Mouse (Mus musculus): ENCODE data around the gene Cacybp.
A peak's percentile ranks its signal among the peaks of the same experiment; 100 is the strongest.

Gene Cacybp

DNA sequence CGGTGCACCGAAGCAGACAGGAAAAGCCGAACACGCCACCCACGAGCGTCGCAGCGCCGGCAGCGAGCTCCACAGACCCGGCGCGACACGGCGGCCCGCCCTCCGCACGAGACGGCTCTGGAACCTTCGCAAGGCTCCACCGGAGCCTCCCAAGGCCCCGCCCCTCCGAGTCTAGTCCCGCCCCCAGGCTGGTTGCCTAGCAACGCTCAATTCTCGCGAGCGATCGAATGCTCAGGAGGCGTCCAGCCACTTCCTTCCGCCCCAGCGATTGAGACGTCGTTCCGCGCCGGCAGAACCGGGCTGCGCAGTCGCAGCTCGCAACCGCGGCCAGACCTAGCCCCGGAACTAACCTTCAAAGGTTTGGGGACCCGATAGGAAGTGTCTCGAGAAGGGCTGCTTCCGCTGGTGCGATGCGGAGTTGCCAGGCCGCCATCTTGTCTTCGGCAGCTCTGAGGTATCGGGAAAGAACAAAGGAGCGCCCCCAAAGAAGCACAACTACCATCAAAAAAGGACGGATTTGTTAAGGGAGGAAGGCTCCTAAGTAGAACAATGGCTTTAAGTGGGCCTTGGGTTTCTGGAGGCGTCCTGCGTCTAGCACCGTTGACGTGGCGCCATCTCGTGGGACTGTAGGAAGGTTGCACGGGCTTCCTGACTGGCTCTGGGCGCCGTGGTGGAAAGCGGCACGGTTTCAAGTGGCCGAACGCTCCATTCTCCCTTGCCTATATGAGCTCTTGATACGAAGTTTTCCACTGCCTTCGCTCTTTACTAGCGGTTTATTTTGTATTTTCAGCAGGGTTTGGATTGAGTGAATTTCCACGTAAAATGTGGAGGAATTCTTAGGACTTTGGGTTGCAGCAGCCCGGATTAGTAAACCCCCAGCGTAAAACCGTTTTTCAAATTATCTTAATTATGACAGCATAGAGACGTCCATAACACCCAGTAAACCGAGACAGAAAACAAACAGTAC lies at the start of gene Cacybp:
Gene Cacybp (minus strand): TSS at position 173 of the 967 bp plus-strand sequence.
- DNase-seq (ENCODE audit: low spot score in 2 of 2), result peak; percentile 100

DNA sequence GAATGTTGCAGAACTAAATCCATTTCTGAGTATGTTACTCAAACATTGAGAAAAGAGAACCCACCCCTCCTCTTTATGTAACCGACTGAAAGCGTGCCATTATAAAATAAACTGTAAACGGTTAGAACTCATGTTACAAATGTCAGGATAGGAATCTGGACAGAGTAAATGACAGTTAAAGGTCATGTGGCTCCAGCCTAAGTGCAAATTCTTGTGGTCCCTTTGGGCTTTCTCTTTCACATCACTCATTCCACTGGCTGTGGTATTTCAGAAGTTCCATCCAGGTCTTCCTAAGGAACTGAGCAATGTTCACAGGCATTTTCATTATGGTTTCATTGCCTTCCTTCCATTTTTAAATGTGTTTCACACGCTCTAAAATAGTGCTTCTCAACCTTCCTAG lies 49.7 kb upstream of the Cacybp start:
- DNase-seq (ENCODE audit: low spot score in 2 of 2), result no peak

DNA sequence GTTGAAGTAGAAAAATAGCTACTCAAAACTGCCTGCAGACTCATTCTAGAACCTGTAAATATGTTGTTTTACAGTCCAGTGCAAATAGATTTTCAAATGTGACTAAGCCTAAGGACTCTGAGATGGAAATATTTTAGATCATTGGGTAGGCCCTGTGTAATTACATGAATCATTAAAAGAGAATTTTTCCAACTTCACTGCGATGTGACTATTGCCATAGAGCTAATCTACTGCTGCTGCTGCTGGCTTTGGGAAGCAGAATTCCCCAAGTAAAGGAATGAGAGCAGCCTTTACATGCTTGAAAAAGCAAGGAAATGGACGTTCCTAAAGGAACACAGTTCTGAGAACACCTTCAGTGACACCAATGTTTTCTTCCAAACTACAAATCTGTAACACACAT lies 49.2 kb upstream of the Cacybp start:
- no peak for DNase-seq (ENCODE audit: low spot score in 2 of 2)

DNA sequence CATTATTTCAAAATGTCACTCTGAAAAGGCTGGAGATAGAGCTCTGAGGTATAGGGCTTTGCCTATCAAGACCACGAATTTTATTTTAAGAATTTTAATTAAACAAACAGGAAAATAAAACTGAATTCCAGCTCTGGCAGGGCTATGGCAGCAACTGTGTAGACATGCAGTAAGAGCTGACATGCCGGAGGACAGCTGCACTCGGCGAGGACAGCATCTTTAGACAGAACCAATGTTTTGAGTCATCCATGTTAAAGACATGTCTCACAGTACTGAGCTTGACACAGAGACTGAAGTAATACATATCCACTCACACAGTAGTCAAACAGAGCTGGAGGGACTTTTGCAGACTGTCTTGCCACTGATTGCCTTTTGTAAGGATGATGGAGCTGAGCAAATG lies 47.9 kb upstream of the Cacybp start:
- no peak for DNase-seq (ENCODE audit: low spot score in 2 of 2)

DNA sequence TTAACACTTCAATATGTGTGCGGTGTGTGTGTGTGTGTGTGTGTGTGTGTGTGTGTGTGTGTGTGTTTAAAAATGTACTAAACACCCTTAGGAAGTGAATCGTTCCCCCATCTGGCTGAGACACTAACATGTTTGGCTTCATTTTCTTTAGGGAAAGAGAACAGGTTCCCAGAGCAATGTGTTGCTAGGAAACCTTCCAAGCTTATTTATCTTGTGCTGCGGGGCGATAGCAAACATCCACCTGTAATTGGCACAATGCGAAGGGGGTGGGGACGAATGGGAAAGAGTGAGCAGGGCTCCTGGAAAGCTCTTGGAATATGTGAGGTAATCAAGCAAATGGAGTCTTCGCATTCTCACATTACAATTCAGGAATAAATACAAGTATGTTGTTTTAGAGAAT lies 47.2 kb upstream of the Cacybp start:
- no peak for DNase-seq (ENCODE audit: low spot score in 2 of 2)

DNA sequence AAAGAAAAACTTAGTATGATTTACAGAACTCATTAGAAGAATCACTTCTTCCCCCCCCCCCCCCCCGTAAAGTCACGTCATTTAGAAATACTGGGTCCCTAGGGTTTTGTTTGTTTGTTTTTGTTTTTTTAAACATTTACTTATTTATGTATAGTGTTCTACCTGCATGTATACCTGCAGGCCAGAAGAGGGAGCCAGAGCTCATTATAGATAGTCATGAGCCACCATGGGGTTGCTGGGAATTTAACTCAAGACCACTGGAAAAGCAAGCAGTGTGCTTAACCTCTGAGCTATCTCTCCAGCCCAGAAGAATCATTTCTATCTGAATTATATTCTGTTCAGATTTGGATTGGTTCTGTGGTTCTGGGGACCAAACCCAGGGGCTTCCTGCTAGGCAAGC lies 40.4 kb upstream of the Cacybp start:
- no peak for DNase-seq (ENCODE audit: low spot score in 2 of 2)

DNA sequence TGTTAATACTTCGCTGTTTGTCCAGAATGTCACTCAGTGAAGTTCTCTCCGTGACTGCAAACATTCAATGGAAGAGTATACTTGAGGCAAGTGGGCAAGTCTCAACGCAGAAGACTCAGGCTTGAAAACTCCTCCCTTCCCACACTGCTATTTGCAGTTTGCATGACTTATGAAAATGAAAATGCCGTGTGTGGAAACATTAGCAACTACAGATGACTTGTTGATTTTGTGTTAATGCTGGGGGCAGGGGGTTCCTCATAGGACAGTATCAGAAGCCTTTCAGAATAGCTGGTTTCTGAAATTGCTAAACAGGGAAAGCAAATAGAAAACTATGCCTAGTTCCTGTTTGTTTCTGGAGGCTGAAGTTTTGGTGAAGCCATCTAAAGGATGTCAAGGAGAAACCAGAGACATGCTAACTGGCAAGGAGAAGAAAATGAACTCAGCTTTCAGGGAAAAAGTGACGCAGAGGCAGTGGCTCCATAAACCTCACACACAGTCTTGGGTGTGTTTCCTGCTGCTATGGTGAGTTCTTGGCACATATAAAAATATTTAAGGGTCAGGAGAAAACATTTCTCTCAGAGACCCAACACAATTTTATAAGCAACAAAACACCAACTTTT lies 38.8 kb upstream of the Cacybp start:
- DNase-seq (ENCODE audit: low spot score in 2 of 2), result no peak

DNA sequence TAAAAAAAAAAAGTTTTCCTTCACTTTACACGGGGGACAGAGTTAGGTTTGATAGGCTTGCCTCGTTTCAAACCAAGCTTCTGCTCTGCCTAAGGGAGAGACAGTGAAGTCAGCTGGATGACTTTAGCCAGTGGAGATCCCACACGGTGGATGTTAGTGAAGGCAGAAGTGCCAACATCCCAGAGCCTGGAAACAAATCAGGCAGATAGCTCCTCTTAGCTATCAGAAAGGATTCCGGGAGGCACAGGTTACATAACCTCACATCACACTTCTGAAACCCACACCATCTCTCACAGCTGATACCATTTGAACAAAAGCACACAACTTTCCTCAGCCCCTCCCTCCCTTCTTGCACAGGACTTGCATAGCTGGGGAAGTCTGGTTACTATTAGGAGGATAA lies 38.1 kb upstream of the Cacybp start:
- DNase-seq (ENCODE audit: low spot score in 2 of 2), result no peak

DNA sequence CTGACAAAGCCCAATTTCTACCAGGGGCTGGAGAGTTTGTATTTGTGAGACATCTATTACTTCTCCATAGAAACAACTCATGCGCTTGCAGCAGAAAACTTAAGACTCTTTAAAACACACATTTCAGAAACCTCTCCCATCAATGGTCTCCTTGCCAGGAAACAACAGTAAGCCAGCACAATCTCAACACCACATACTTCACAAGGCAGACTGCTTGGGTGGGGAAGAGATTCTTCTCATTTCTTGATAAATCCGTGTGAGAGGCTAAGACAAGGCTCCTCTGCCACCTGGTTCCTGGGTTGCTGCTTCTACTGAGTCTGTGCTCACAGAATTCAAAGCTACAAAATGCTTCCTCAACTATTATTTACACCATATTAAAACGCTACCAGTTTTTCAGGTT lies 37.1 kb upstream of the Cacybp start:
- no peak for DNase-seq (ENCODE audit: low spot score in 2 of 2)

DNA sequence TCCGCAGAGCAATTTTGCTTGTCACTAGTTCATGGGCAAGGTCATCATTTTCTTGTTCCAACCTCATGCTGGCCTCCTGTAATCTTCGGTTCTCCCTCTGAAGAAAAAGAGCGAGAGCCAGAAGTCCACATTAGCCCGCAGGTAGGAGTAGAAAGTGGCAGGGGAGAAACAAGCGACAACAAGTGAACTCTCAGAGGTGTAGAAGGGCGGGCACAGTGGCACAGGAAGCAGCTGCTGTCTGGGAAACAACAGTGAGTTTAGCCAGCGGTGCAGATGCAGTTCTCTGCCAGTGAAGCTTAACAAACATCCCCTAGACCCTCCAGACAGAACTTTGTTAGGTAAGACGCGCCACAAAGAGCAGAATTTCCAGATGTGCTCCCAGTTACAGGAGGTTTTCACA lies 34.8 kb upstream of the Cacybp start:
- DNase-seq (ENCODE audit: low spot score in 2 of 2), result peak; percentile 13 to 37

DNA sequence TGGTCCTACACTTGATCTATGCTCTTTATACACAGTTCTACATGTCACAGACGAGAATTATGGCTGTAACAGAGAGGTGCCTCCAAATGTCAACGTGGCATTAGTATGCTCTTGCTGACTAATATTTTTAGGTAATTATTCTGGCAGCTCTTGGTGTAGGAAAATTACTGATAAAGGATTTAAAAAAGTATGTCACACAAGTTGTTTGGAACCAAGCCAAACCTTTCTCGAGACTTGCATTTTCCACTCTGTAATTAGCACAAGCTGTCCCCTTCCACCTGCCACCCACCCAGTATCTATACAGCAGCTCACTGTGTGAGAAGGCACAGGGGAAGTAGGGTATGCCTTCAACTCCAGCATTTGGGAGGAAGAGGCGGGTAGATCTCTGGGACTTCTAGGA lies 34.2 kb upstream of the Cacybp start:
- DNase-seq (ENCODE audit: low spot score in 2 of 2), result no peak

DNA sequence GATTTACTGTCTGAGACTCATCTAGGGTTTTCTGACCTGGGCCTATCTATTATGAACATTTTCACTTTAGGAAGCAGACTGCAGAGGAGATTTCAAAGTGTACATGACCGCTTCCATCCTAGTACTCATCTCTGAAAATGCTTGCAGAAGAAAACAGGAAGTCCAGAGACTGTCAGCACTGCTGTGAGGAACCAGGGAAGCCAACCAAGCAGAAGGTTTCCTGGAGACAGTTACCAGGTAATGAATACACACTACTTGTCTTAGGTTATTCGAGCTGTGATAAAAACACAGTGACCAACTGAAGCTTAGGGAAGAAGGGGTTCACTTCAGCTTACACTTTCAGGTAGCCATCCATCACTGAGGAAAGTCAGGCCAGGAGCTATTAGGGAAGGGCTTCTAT lies 33.3 kb upstream of the Cacybp start:
- DNase-seq (ENCODE audit: low spot score in 2 of 2), result no peak

DNA sequence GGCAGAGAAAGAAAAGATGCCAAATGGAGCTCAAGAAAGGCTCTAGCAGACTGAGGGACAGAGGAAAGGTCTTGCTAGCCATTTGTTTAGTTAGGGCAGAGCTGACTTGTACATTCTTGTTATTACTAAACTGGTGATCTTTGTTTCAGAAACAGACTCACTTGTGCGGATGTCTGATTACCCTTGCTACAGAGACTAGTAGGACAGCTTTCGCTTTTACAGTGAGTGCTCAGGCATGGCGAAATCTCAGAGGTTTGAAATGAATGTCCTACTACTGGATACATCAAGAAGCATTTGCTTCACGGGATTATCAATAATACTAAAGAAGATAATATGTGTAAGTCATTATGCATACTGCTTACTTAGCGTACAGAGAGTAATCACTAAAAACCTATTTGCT lies 32.0 kb upstream of the Cacybp start:
- DNase-seq (ENCODE audit: low spot score in 2 of 2), result no peak

DNA sequence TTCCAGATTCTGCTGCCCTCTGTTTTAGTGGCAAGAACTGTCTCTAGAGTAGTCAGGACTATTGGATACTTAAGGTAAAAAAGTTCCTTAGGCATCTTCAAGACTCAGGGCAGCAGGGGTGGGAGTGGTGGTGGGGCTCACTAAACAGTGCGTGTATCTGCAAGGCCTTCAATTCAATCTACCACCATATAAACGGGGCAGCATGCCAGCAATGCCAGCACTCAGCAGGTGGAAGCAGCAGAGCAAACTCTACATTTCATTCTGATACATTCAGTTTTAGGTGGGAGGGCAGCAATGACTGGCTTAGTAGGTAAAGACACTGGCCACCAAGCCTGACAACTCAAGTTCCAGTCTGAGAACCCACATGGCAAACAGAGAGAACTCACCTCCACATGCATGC lies 27.4 kb upstream of the Cacybp start:
- DNase-seq (ENCODE audit: low spot score in 2 of 2), result no peak

DNA sequence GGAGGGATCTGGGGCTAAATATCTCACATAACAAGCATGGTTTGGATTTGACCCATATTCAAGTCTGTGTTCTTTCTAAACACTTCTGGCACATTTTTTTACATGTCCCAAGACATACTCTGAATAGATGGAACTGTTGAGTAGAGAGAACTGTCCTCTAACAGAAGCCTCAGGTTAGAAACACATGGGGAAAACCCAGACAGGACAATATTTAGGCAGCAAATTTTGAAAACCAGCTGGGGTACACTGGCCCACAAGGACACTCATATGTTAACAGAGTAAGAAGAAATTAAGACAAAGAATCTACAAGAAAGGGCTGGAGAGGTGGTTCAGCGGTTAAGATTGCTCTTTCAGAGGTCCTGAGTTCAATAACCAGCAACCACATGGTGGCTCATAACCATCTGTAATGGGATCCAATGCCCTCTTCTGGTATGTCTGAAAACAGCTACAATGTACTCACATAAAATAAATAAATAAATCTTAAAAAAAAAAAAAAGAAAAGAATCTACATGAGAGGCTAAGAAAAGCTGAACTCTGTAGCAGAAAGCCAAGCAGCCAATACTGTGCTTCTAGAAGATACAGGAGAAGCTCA lies 26.3 kb upstream of the Cacybp start:
- DNase-seq (ENCODE audit: low spot score in 2 of 2), result no peak

DNA sequence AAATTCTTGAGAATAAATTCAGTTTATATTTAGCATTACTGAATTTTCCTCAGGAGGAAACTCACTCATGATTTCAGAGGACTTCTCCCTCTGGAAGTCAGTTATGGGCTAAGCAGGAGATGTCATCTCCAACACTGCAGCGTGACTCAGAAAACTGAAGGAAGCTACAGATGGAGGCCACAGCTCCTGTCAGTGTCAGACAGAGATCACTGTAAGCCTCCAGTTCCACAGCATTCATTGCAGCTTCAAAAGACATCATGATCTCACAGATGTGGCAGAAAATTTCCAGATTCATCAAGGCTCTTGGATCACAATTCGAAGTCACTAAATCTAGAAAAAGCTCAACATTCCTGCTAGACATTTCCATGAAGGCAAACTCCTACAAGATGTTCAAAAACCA lies 25.3 kb upstream of the Cacybp start:
- DNase-seq (ENCODE audit: low spot score in 2 of 2), result no peak

DNA sequence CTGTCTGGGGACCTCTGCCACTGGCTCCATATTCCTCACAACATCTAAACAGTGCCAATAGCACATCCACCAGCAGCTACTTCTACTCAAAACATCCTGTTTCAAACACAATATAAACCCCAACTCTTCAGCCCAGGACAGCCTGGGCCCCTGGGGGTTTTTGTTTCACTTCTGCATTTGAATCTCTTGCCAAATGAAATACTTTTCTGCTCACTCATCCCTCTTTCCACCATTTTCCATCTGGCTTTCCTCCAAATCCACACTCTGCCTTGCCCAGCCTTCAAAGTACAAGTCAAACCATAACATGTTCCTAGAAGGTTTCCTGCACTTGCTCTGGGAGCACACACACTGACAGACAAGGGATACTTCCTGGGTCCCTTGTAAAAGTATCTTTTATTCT lies 21.2 kb upstream of the Cacybp start:
- DNase-seq (ENCODE audit: low spot score in 2 of 2), result peak in 1 of 2 experiments; percentile 36

DNA sequence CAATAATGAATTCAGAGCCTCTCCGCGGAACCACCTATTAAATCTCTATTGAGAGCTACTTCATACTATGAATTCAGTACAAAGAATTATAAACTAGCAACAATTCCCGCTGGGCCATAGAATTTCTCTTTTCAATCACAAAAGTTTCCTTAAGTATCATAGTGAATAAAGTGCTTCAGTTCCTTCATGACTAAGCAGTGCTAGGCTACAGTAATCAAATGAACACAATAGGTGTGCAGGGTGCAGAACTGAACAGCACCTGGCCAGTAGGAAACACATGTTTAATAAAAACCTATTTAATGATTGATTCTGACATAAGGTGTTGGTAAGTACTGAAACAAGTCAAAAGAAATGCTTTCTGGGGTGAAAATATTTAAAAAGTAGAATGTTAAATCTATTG lies 19.4 kb upstream of the Cacybp start:
- no peak for DNase-seq (ENCODE audit: low spot score in 2 of 2)

DNA sequence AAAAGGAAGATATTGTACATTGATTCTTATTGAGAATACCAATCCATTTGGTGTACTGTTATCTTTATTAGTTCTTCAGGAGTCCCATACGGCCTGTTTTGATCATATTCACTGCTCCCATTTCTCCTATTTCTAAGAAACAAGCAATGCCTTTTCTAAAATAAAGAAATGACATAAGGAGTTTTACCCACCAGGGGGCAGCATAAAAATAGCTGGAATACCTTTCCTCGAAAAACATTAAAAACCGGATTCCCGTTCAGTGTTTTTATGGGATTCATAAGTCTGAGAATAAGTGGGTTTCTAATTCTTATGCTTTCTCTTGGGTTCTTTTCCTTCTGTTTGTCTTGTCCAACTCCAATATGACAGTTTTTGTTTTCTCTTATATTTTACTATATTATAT lies 18.3 kb upstream of the Cacybp start:
- DNase-seq (ENCODE audit: low spot score in 2 of 2), result no peak

DNA sequence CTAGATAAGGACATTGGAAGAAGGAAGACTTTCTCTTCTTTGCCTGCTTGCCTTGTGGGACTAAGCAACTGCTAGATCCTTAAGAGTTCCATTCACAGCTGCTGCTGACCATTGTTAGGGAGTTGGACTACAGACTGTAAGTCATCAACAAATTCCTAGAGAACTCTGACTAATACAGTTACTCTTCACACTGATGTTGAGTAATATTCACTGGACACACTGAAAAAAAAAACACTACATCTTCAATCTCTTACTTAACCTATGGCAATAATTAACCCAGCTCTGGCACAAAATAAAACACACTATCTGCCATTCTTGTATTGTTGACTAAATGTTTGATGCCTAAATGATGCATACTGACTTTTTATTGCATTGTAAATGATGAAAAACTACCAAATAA lies 15.2 kb upstream of the Cacybp start:
- DNase-seq (ENCODE audit: low spot score in 2 of 2), result no peak

DNA sequence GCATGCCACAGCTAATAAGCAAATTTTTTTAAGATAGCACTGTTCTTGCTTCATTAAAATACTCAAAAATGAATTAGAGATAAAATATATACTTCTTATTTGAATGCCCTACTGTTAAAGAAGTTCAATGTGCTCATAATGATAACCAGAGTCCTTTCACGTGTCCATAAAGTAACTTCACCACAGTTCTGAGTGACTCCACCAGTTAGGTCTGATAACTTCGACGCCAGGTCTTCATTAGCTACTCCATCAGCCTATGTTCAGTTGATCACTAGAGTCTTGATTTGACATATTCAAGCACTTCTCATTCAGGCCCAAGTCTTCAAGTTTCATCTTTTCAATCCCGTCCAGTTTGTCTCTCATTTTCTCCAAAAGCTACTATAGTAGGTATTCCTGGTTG lies 14.5 kb upstream of the Cacybp start:
- no peak for DNase-seq (ENCODE audit: low spot score in 2 of 2)

DNA sequence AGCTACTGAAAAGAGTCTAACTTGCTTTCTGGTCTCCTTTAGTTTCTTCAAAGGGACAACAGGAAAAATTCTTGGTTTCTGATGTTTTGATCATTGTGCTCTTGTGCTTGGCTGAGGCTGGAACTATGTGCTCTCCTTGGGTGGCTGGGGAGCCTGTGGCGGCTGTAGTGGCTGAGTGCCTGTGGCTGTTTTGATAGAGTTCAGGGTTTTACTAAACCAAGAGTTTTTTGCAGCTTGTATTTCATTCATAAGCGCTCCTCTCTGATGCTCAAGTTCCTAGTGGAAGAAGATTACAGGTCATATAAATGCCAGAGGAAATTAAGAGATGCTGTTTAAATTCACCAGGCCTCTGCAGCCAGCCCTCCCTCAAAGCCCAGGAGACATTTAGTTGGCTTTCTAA lies 11.4 kb upstream of the Cacybp start:
- DNase-seq (ENCODE audit: low spot score in 2 of 2), result no peak

DNA sequence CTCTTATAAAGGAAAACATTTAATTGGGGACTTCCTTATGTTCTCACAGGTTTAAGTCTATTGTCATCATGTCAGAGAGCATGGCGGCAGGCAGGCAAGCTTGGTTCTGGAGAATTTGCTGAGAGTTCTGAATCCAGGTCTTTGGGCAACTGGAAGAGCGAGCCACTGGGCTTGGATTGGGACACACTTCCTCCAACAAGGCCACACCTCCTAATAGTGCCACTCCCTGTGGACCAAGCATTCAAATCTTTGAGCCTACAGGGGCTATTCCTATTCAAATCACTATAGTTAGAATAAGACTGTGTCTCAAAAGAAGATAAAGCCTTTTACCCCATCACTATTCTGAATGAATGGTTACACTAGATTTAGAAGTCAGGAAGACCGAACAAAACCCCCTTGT lies 5.2 kb upstream of the Cacybp start:
- no peak for DNase-seq (ENCODE audit: low spot score in 2 of 2)
